Mouse (Mus musculus) kidney, postnatal 0 days (tissue): ENCODE results near the gene Nfe2l2. TPM values are rescaled to one million over a fixed set of nuclear protein-coding genes. Genes with fewer than 3 reads are reported as not detected.

ENCODE experiments used
- ATAC-seq: fragments of 200-750 bp; cut with Nextera tagmentation; replicated peaks from 2 replicates; pipeline ENCODE4 v1.8.0; 2017; ENCODE audit warnings: low read depth, moderate number of reproducible peaks, moderate TSS enrichment, moderate library complexity; ENCODE audit not compliant: low FRiP score
- DNase-seq: peaks from one replicate; pipeline ENCODE4 v3.0.0-alpha.2; 2016; ENCODE audit warnings: low spot score
- H3K27ac ChIP-seq: fragments of 300-500 bp; sonication (generic); 2 replicates; pipeline ENCODE4 v1.5.1; 2014; ENCODE audit warnings: mild to moderate bottlenecking
- H3K27me3 ChIP-seq: fragments of 300-500 bp; sonication (generic); 2 replicates; pipeline ENCODE4 v1.6.1; 2014; ENCODE audit warnings: low read length, mixed read lengths; ENCODE audit not compliant: insufficient read depth
- H3K36me3 ChIP-seq: fragments of 300-500 bp; sonication (generic); 2 replicates; pipeline ENCODE4 v1.6.1; 2014; ENCODE audit warnings: low read length, mixed read lengths; ENCODE audit not compliant: insufficient read depth
- H3K4me1 ChIP-seq: fragments of 300-500 bp; sonication (generic); replicated peaks from 2 replicates; pipeline ENCODE4 v1.6.1; 2014; ENCODE audit warnings: antibody characterized with exemption, low read length, mixed read lengths; ENCODE audit not compliant: insufficient read depth
- H3K4me2 ChIP-seq: fragments of 300-500 bp; sonication (generic); 2 replicates; pipeline ENCODE4 v1.6.1; 2014; ENCODE audit warnings: mild to moderate bottlenecking, low read length, moderate library complexity, mixed read lengths
- H3K4me3 ChIP-seq: fragments of 300-500 bp; sonication (generic); replicated peaks from 2 replicates; pipeline ENCODE4 v1.5.1; 2014; ENCODE audit warnings: low read depth, low read length
- H3K9ac ChIP-seq: fragments of 300-500 bp; sonication (generic); 2 replicates; pipeline ENCODE4 v1.6.1; 2014; ENCODE audit warnings: low read depth, low read length
- H3K9me3 ChIP-seq: fragments of 300-500 bp; sonication (generic); replicated peaks from 2 replicates; pipeline ENCODE4 v1.6.1; 2016; ENCODE audit warnings: low read length, inconsistent platforms, mixed read lengths
- CTCF ChIP-seq: IDR thresholded peaks from 2 replicates; pipeline ENCODE4 v1.5.1; 2016; ENCODE audit warnings: antibody characterized with exemption, low read depth, mild to moderate bottlenecking, moderate library complexity
- WGBS: fragments of 180-500 bp; shearing (Covaris S2); extraction: QIAGEN DNeasy Blood & Tissue Kit; methylation state at CpG from one replicate; pipeline ENCODE4 v1.1.7; 2014; 5-methylcytosine and 5-hydroxymethylcytosine counted together
- polyA plus RNA-seq: library from polyadenylated mRNA; unstranded; fragments of >200 nt; fragmentation: Nextera tagmentation; extraction: Ambion mirVana; gene quantifications from 2 replicates; pipeline ENCODE4 v1.2.1, GENCODE M21; 2015

The Nfe2l2 gene
- polyA plus RNA-seq, 1 experiment from 2014 or later = 96.6 TPM

DNA sequence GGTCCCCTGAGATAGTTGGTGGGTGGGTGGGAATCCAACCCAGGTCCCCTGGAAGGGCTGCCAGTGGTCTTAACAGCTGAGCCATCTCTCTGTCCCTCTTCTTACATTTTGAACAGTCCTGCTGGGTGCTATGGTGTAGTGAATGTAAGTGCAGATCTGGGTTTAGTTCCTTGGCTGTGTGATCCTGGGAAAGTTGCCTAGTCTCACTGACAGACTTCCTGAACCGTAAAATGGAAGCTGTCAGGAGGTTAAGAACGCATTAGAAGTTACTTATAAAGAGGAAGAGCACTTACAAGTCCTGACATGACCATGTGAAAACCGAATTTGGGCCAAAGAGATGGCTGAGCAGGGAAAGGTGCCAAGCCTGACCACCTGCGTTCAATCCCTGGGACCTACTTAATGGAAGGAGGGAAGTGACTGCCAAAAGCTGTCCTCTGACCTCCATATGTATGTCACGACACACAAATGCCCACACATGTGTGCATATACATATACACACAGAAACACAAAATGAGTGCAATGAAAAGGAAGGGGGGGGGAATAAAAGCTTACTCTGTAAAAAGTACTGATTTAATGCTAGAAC lies 20.5 kb upstream of the Nfe2l2 start:
- H3K4me1 ChIP-seq = no peaks in the 10 kb centered on the region
- DNase-seq (no peak), ATAC-seq (no peak)
- H3K36me3 ChIP-seq = no peaks in the 10 kb centered on the region
- H3K9ac ChIP-seq = no peak overlapping the region
- TF ChIP-seq CTCF = no peak
- H3K4me3 ChIP-seq = no peak overlapping the region
- no peak overlapping the region for H3K4me2 ChIP-seq
- H3K27ac ChIP-seq = no peak overlapping the region
- H3K9me3 ChIP-seq = no peaks in the 10 kb centered on the region
- no peaks in the 10 kb centered on the region for H3K27me3 ChIP-seq
- WGBS = 40% methylated on average over 5 of the region's 5 CpGs

- H3K4me1 ChIP-seq = no peaks in the 10 kb centered on the region
- no peak overlapping the region for H3K9ac ChIP-seq
- H3K9me3 ChIP-seq = no peaks in the 10 kb centered on the region
- H3K4me3 ChIP-seq = no peak overlapping the region
- no peaks in the 10 kb centered on the region for H3K36me3 ChIP-seq
- no peaks in the 10 kb centered on the region for H3K27me3 ChIP-seq
- ATAC-seq = no peak
- no peak for TF ChIP-seq CTCF
- DNase-seq = no peak
- H3K4me2 ChIP-seq = no peak overlapping the region
- no peak overlapping the region for H3K27ac ChIP-seq
- 94% methylated on average over 8 of the region's 8 CpGs for WGBS
These were observed 19.0 kb upstream of the Nfe2l2 start for GRCm38 (mm10) chr2:75723481-75723880.

DNA sequence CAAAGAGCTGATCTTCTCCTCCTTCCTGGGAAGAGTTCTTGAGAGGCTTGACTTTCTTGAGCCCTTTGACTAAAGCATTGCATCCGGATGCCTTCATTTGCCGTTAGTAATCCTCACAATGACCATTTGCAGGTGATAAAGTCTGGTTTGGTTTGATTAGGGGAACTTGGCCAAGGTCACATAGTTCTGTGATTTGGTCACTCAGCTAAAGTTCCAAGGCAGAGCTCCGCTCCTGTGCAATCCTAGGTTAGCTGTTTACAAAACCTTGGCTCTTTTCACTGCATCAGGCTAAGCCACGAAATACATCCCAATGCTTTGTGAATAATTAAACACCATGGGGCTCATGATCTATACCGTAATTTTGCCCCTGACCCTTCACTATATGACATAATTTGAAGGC lies 18.5 kb upstream of the Nfe2l2 start:
- Histone ChIP-seq H3K4me2 (no peak overlapping the region), H3K9ac (no peak overlapping the region), H3K27me3 (no peaks in the 10 kb centered on the region), H3K9me3 (no peaks in the 10 kb centered on the region), H3K27ac (no peak overlapping the region), H3K36me3 (no peaks in the 10 kb centered on the region), H3K4me3 (no peak overlapping the region), H3K4me1 (no peaks in the 10 kb centered on the region)
- 56% methylated on average over 5 of the region's 5 CpGs for WGBS
- TF ChIP-seq CTCF = no peak
- ATAC-seq = no peak
- DNase-seq = no peak

GRCm38 (mm10) chr2:75720236-75721027 lies 16.0 kb upstream of the Nfe2l2 start:
- no peaks in the 10 kb centered on the region for H3K27me3 ChIP-seq
- DNase-seq (no peak), ATAC-seq (no peak)
- no peak overlapping the region for H3K27ac ChIP-seq
- H3K36me3 ChIP-seq = no peaks in the 10 kb centered on the region
- H3K4me1 ChIP-seq = no peaks in the 10 kb centered on the region
- H3K4me3 ChIP-seq = no peak overlapping the region
- WGBS = 85% methylated on average over 11 of the region's 11 CpGs
- H3K4me2 ChIP-seq = no peak overlapping the region
- H3K9me3 ChIP-seq = no peaks in the 10 kb centered on the region
- no peak overlapping the region for H3K9ac ChIP-seq
- no peak for TF ChIP-seq CTCF

- 80% methylated on average over 3 of the region's 3 CpGs for WGBS
- H3K36me3 ChIP-seq = no peaks in the 10 kb centered on the region
- no peak for TF ChIP-seq CTCF
- H3K4me1 ChIP-seq = no peaks in the 10 kb centered on the region
- no peak for ATAC-seq
- no peaks in the 10 kb centered on the region for H3K9me3 ChIP-seq
- no peak overlapping the region for H3K4me3 ChIP-seq
- H3K4me2 ChIP-seq = no peak overlapping the region
- no peak overlapping the region for H3K27ac ChIP-seq
- no peak overlapping the region for H3K9ac ChIP-seq
- H3K27me3 ChIP-seq = no peaks in the 10 kb centered on the region
- no peak for DNase-seq
These were observed 15.0 kb upstream of the Nfe2l2 start for GRCm38 (mm10) chr2:75719331-75719869.

DNA sequence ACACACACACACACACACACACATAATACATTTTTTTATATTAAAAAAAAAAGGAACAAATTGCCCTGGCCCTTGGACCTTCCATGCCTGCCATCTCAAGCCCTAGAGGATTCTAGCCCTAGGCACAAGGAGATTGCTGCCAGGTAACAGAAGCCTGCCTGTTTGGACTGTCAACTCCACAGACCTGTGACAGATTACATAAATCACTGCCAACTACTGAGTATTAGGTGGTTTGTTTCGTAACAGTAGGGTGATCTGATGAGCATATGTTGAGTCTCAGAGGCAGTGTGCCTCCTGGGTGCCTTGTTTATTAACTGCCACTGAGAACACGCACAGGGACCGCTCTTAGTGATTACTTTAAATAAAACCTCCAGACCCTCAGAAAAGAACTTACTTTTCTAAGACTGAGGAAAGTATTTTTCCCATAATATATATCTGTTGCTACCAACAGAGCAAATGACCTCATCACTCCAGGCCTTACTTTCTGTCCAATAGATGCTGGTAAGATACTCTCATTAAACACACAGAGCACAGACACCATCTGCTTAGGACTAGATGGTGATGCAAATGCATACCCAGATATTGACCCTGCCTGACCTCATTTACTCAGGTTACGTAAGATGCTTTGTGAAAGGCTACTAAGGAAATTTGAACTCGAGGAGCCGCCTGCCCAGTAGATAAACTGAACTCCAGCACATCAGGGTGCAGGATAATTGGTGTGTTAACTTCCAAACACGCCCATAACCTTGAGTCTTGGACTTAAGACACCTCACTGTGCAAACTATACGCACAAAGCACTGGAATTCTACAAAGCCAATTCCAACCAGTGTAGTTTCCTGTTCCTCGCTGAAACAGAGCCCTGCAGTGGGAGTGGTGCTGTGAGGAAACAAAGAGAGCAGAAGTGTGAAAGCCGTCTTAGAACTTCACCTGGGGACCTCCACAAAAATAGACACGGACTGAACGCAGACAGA lies 11.9 kb upstream of the Nfe2l2 start:
- H3K4me1 ChIP-seq = no peaks in the 10 kb centered on the region
- H3K4me2 ChIP-seq = no peak overlapping the region
- no peak for TF ChIP-seq CTCF
- 50% methylated on average over 12 of the region's 12 CpGs for WGBS
- no peak overlapping the region for H3K27ac ChIP-seq
- DNase-seq = no peak
- no peaks in the 10 kb centered on the region for H3K27me3 ChIP-seq
- no peaks in the 10 kb centered on the region for H3K9me3 ChIP-seq
- H3K36me3 ChIP-seq = no peaks in the 10 kb centered on the region
- no peak; the same call in 1 of the 2 replicates for ATAC-seq
- no peak overlapping the region for H3K9ac ChIP-seq
- no peak overlapping the region for H3K4me3 ChIP-seq
